Mouse (Mus musculus): ENCODE results near the gene Jakmip3. TPM values are rescaled to one million over a fixed set of nuclear protein-coding genes. Genes with fewer than 3 reads are reported as not detected.

The Jakmip3 gene
- polyA plus RNA-seq, 1 experiment from 2014 or later = 0.59 TPM

DNA sequence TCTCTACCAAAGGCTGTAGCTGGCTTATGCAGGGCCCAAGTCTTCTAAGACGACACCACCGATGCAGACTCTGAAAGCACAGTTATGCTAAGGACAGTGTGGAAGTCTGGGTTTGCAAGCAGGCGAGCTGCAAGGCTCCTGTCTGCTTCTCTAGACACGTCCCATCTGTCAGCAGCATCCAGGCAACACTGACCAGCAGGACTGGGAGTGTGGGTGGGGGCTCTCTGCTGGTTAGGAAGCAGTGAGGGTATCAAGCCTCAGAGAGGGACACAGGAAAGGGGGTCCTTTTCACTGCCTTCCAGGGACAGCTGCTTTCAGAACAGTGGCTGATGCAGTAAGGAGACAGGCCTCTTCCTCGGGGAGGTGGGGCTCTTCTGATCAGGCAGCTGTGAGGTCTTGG is 86.6 kb downstream of the Jakmip3 start:
- 27% methylated on average over 5 of the region's 5 CpGs for WGBS (ENCODE audit: insufficient replicate concordance)
- Histone ChIP-seq H3K4me3 (ENCODE audit: low read depth, low read length) (no peak overlapping the region), H3K4me2 (no peak overlapping the region), H3K27ac (ENCODE audit: low read depth, low read length) (no peak overlapping the region), H3K9ac (ENCODE audit: low read depth, low read length) (no peak overlapping the region), H3K36me3 (ENCODE audit: control insufficient read depth, insufficient read depth, low read length) (no peaks in the 10 kb centered on the region), H3K4me1 (ENCODE audit: control insufficient read depth, insufficient read depth, low read length) (0 out of 2 replicates have a peak, but pooled peaks cover 6% of the 10 kb centered on the region), H3K27me3 (ENCODE audit: control insufficient read depth, insufficient read depth, low read length) (no peaks in the 10 kb centered on the region), H3K9me3 (replicated peaks; ENCODE audit: control insufficient read depth, low read length) (no peaks in the 10 kb centered on the region)
- no peak for ATAC-seq (replicated peaks; ENCODE audit: insufficient number of reproducible peaks, low FRiP score, low TSS enrichment)

DNA sequence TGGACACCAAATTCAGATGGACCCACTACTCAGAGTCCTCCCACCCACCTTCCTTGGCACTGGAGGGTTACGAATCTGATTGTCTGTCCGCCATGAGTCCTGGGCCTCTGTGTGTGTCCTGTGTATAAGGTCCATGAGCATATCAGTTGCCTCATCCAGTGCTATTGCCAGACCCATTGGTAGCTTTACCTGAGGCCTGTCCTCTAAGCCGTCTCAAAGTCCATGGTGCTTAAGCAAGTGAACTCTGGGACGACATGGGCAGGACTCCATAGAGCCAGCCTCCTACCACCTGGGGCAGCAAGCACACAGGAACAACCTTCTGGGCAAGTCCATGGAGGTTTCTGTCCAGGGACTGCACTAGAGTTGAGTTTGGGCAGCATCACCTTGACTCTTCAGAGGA is 90.7 kb downstream of the Jakmip3 start:
- Histone ChIP-seq H3K4me3 (ENCODE audit: low read depth, low read length) (no peak overlapping the region), H3K36me3 (ENCODE audit: control insufficient read depth, insufficient read depth, low read length) (no peaks in the 10 kb centered on the region), H3K9me3 (replicated peaks; ENCODE audit: control insufficient read depth, low read length) (no peaks in the 10 kb centered on the region), H3K27ac (ENCODE audit: low read depth, low read length) (no peak overlapping the region), H3K9ac (ENCODE audit: low read depth, low read length) (no peak overlapping the region), H3K4me1 (ENCODE audit: control insufficient read depth, insufficient read depth, low read length) (0 out of 2 replicates have a peak, but pooled peaks cover 6% of the 10 kb centered on the region), H3K27me3 (ENCODE audit: control insufficient read depth, insufficient read depth, low read length) (no peaks in the 10 kb centered on the region), H3K4me2 (no peak overlapping the region)
- WGBS (ENCODE audit: insufficient replicate concordance) = 82% methylated on average over 4 of the region's 4 CpGs
- ATAC-seq (replicated peaks; ENCODE audit: insufficient number of reproducible peaks, low FRiP score, low TSS enrichment) = no peak

DNA sequence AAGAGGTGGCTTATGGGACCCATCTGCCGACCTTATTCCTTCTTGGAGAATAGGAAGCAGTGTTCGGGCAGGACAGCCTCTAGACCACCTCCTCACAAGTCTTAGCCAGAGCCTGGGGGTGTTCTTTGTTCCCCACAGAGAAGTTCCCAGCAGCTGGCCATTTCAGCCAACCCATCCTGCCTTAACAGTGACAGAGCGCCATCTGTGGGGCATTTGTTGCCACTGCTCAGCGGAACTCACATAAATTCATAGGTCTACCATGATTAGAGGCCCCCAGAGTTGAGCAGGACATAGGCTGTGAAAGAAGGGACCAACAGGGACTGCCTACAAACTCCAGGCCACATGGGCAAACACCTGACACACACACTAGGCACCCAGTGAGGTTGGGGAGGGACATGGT is 122.9 kb downstream of the Jakmip3 start:
- Histone ChIP-seq H3K27me3 (ENCODE audit: control insufficient read depth, insufficient read depth, low read length) (peaks cover 5% of the 10 kb centered on the region; the same call in 1 of the 2 replicates), H3K4me2 (no peak overlapping the region), H3K4me1 (ENCODE audit: control insufficient read depth, insufficient read depth, low read length) (no peaks in the 10 kb centered on the region), H3K9me3 (replicated peaks; ENCODE audit: control insufficient read depth, low read length) (no peaks in the 10 kb centered on the region), H3K9ac (ENCODE audit: low read depth, low read length) (no peak overlapping the region), H3K4me3 (ENCODE audit: low read depth, low read length) (no peak overlapping the region), H3K36me3 (ENCODE audit: control insufficient read depth, insufficient read depth, low read length) (no peaks in the 10 kb centered on the region), H3K27ac (ENCODE audit: low read depth, low read length) (no peak overlapping the region)
- no peak for ATAC-seq (replicated peaks; ENCODE audit: insufficient number of reproducible peaks, low FRiP score, low TSS enrichment)
- WGBS (ENCODE audit: insufficient replicate concordance) = 40% methylated on average over 4 of the region's 4 CpGs

DNA sequence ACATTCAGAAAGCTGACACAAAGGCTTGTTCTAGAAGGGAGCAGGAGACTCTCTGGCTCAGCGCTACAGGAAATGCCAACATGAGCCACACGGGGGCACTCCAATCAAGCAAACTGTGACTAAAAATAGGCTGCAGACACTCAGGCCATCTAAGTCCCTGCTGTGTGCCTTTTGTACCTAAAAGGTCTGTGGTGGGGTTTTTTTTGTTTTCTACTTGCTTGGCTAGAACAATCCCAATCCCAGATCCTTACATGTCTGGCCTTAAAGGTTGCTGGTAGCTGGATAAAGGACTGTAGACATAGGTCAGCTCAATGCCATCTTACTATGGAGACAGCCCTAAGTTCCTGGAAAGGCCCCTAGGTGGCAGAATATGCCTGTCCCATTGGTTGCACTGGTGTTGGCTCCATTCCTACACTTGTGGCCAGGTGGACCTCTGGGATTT is 127.7 kb downstream of the Jakmip3 start:
- no peak overlapping the region for H3K4me2 ChIP-seq
- WGBS (ENCODE audit: insufficient replicate concordance) = 0% methylated on average over 2 of the region's 2 CpGs
- ATAC-seq (replicated peaks; ENCODE audit: insufficient number of reproducible peaks, low FRiP score, low TSS enrichment) = no peak; the same call in 1 of the 2 replicates
- H3K27me3 ChIP-seq (ENCODE audit: control insufficient read depth, insufficient read depth, low read length) = peaks cover 5% of the 10 kb centered on the region; the same call in 1 of the 2 replicates
- no peaks in the 10 kb centered on the region for H3K36me3 ChIP-seq (ENCODE audit: control insufficient read depth, insufficient read depth, low read length)
- H3K4me1 ChIP-seq (ENCODE audit: control insufficient read depth, insufficient read depth, low read length) = no peaks in the 10 kb centered on the region
- H3K9ac ChIP-seq (ENCODE audit: low read depth, low read length) = no peak overlapping the region
- H3K27ac ChIP-seq (ENCODE audit: low read depth, low read length) = no peak overlapping the region
- H3K4me3 ChIP-seq (ENCODE audit: low read depth, low read length) = no peak overlapping the region
- no peaks in the 10 kb centered on the region for H3K9me3 ChIP-seq (replicated peaks; ENCODE audit: control insufficient read depth, low read length)

DNA sequence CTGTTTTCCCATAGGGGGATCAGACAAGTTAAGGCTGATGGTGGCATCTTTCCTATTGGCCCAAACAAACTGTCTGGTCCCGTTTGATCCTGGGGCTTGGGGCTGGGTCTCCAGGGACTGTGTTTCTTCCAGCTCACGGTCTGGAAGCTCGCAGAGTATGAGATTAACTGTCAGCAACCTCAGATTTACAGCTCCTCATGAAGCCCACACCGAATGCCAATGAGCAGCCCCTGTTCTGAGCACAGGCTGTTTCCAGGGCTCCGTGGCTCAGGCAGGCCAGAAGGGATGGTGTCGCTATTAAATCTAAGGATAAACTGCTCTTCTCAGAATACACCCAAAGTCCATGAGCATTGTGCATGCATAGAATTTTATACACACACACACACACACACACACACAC is 133.7 kb downstream of the Jakmip3 start:
- no peak overlapping the region for H3K4me3 ChIP-seq (ENCODE audit: low read depth, low read length)
- no peaks in the 10 kb centered on the region for H3K4me1 ChIP-seq (ENCODE audit: control insufficient read depth, insufficient read depth, low read length)
- H3K27ac ChIP-seq (ENCODE audit: low read depth, low read length) = no peak overlapping the region
- H3K4me2 ChIP-seq = no peak overlapping the region
- no peaks in the 10 kb centered on the region for H3K9me3 ChIP-seq (replicated peaks; ENCODE audit: control insufficient read depth, low read length)
- no peaks in the 10 kb centered on the region for H3K36me3 ChIP-seq (ENCODE audit: control insufficient read depth, insufficient read depth, low read length)
- 21% methylated on average over 6 of the region's 6 CpGs for WGBS (ENCODE audit: insufficient replicate concordance)
- H3K27me3 ChIP-seq (ENCODE audit: control insufficient read depth, insufficient read depth, low read length) = no peaks in the 10 kb centered on the region; the same call in 1 of the 2 replicates
- H3K9ac ChIP-seq (ENCODE audit: low read depth, low read length) = no peak overlapping the region
- no peak for ATAC-seq (replicated peaks; ENCODE audit: insufficient number of reproducible peaks, low FRiP score, low TSS enrichment)

DNA sequence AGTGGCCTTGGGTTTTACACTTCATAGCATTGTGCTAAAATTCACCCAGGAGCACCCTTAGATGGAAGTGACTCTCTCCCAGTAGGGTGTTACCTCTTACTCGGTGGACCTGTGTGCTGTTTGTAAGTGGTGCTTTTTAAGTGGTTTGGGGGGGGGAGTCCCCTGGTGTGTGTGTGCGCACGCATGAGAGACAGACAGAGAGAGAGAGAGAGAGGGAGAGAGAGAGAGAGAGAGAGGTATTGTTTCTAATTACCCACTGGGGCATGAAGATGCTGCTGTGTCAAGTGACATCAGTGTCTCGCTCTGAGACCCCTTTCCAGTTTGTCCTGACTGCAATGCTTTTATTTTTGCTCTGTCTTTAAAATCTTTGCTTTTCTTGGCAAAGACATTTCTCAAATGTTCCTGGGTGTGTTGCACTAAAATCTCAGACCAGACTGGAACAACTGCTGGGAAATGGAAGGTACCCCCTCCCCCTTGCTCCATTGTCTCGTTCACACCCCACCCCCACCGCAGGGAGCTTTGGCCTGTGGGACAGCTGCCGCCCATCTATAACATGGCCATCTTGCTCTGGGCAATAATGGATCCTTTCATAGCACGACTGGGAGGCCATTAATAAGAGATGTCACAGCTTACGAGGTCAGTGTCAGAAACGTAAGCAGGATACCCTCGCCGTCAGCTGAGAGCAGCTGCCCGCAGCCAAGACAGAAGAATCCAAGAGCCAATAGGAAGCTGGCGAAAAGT is 134.7 kb downstream of the Jakmip3 start:
- no peaks in the 10 kb centered on the region; the same call in 1 of the 2 replicates for H3K27me3 ChIP-seq (ENCODE audit: control insufficient read depth, insufficient read depth, low read length)
- WGBS (ENCODE audit: insufficient replicate concordance) = 54% methylated on average over 14 of the region's 14 CpGs
- H3K27ac ChIP-seq (ENCODE audit: low read depth, low read length) = no peak overlapping the region
- H3K9ac ChIP-seq (ENCODE audit: low read depth, low read length) = no peak overlapping the region
- no peaks in the 10 kb centered on the region for H3K36me3 ChIP-seq (ENCODE audit: control insufficient read depth, insufficient read depth, low read length)
- no peaks in the 10 kb centered on the region for H3K4me1 ChIP-seq (ENCODE audit: control insufficient read depth, insufficient read depth, low read length)
- H3K4me3 ChIP-seq (ENCODE audit: low read depth, low read length) = no peak overlapping the region
- no peak overlapping the region for H3K4me2 ChIP-seq
- H3K9me3 ChIP-seq (replicated peaks; ENCODE audit: control insufficient read depth, low read length) = no peaks in the 10 kb centered on the region
- ATAC-seq (replicated peaks; ENCODE audit: insufficient number of reproducible peaks, low FRiP score, low TSS enrichment) = no peak

DNA sequence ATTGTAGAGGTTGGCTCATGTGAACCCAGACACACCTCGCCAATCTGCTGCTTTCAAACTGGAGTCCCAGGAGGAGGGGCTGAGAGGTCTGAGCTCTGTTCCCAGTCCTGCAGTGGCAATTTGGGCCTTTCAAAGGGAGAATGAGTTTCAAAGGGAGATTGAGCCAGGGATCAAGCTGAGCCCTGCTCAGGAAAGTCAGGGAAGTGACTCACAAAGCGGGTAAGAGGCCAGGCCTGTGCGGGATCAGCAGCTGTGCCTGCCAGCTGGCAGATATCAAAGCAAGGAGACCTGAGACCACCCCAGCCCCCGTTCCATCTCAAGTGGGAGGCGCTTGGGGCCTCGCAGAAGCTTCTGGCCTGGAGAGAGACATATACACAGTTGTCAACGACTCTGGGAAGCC is 136.8 kb downstream of the Jakmip3 start:
- no peaks in the 10 kb centered on the region for H3K4me1 ChIP-seq (ENCODE audit: control insufficient read depth, insufficient read depth, low read length)
- H3K4me3 ChIP-seq (ENCODE audit: low read depth, low read length) = no peak overlapping the region
- H3K36me3 ChIP-seq (ENCODE audit: control insufficient read depth, insufficient read depth, low read length) = no peaks in the 10 kb centered on the region
- no peak overlapping the region for H3K4me2 ChIP-seq
- H3K27me3 ChIP-seq (ENCODE audit: control insufficient read depth, insufficient read depth, low read length) = no peaks in the 10 kb centered on the region; the same call in 1 of the 2 replicates
- no peak overlapping the region for H3K9ac ChIP-seq (ENCODE audit: low read depth, low read length)
- 14% methylated on average over 7 of the region's 7 CpGs for WGBS (ENCODE audit: insufficient replicate concordance)
- H3K27ac ChIP-seq (ENCODE audit: low read depth, low read length) = no peak overlapping the region
- no peak for ATAC-seq (replicated peaks; ENCODE audit: insufficient number of reproducible peaks, low FRiP score, low TSS enrichment)
- H3K9me3 ChIP-seq (replicated peaks; ENCODE audit: control insufficient read depth, low read length) = no peaks in the 10 kb centered on the region

DNA sequence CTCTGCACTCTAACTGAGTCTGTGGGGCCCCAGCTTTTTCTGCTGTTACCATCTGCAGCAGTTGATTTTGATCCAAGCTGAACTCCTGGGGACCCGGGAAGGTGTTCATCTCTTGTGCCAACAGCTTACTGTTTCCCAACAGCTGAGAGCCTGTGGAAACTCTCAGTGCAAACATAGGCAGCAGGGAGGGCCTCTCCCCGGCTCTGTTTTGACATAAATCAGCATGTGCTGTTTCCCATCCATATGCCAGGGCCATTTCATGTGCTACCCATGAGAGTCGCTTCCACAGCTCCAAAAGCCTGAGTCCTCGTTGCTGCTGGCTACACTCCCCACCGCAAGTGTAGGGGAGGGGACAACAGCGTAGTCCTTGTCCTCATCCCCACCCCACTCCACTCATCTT is 137.7 kb downstream of the Jakmip3 start:
- no peak overlapping the region for H3K27ac ChIP-seq (ENCODE audit: low read depth, low read length)
- H3K27me3 ChIP-seq (ENCODE audit: control insufficient read depth, insufficient read depth, low read length) = peaks cover 3% of the 10 kb centered on the region
- no peak overlapping the region for H3K4me3 ChIP-seq (ENCODE audit: low read depth, low read length)
- H3K4me2 ChIP-seq = no peak overlapping the region
- WGBS (ENCODE audit: insufficient replicate concordance) = 57% methylated on average over 6 of the region's 6 CpGs
- ATAC-seq (replicated peaks; ENCODE audit: insufficient number of reproducible peaks, low FRiP score, low TSS enrichment) = no peak
- H3K9me3 ChIP-seq (replicated peaks; ENCODE audit: control insufficient read depth, low read length) = no peaks in the 10 kb centered on the region
- H3K4me1 ChIP-seq (ENCODE audit: control insufficient read depth, insufficient read depth, low read length) = no peaks in the 10 kb centered on the region
- no peaks in the 10 kb centered on the region for H3K36me3 ChIP-seq (ENCODE audit: control insufficient read depth, insufficient read depth, low read length)
- H3K9ac ChIP-seq (ENCODE audit: low read depth, low read length) = no peak overlapping the region

GRCm38 (mm10) chr7:139079141-139079540 is 138.6 kb downstream of the Jakmip3 start:
- Histone ChIP-seq H3K4me2 (no peak overlapping the region), H3K36me3 (ENCODE audit: control insufficient read depth, insufficient read depth, low read length) (no peaks in the 10 kb centered on the region), H3K9ac (ENCODE audit: low read depth, low read length) (no peak overlapping the region), H3K9me3 (replicated peaks; ENCODE audit: control insufficient read depth, low read length) (no peaks in the 10 kb centered on the region), H3K27ac (ENCODE audit: low read depth, low read length) (no peak overlapping the region), H3K4me1 (ENCODE audit: control insufficient read depth, insufficient read depth, low read length) (no peaks in the 10 kb centered on the region), H3K27me3 (ENCODE audit: control insufficient read depth, insufficient read depth, low read length) (peaks cover 6% of the 10 kb centered on the region), H3K4me3 (ENCODE audit: low read depth, low read length) (no peak overlapping the region)
- 69% methylated on average over 7 of the region's 7 CpGs for WGBS (ENCODE audit: insufficient replicate concordance)
- ATAC-seq (replicated peaks; ENCODE audit: insufficient number of reproducible peaks, low FRiP score, low TSS enrichment) = no peak

All from heart, embryonic 11.5 days (tissue).